Mouse (Mus musculus): ENCODE data around the gene Ankrd44.

DNA sequence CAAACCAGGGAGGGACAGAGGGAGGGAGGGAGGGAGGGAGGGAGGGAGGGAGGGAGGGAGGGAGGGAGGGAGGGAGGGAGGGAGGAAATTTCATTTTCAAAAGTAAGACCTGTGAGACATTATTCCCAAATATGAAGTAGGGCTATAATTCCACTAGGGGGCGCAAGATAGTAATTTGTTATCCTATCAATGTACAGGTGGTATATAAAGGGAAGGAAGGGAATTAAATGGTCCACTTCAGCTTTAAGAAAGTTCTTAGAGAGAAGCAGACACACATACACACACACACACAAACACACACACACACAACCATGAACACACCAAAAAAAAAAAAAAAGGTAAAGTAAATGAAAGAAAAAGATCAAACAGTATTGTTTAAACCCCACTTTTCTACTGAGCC is 93.4 kb downstream of the Ankrd44 start:
- TF ChIP-seq CTCF (conservative IDR thresholded peaks at IDR 0.05; ENCODE audit: insufficient read depth, insufficient read length, low read depth, low read length) (no peak), POLR2A (IDR thresholded peaks at IDR 0.05; ENCODE audit: low read depth, low read length) (no peak)
